Mouse (Mus musculus) cerebellum, postnatal 10 days (tissue): Measurements from ENCODE around the gene Cxcr4.
"Not testable (repeated sequence)": the region's sequence is repeated elsewhere in the genome, so short reads cannot be mapped to it uniquely, and the experiment has no call there.

Experiments
- DNase-seq, 2 experiments: peaks; one replicate each; pipeline ENCODE4 v3.0.0; 2021; ENCODE audit warnings: mixed read lengths in 2 of 2

Cxcr4 gene

DNA sequence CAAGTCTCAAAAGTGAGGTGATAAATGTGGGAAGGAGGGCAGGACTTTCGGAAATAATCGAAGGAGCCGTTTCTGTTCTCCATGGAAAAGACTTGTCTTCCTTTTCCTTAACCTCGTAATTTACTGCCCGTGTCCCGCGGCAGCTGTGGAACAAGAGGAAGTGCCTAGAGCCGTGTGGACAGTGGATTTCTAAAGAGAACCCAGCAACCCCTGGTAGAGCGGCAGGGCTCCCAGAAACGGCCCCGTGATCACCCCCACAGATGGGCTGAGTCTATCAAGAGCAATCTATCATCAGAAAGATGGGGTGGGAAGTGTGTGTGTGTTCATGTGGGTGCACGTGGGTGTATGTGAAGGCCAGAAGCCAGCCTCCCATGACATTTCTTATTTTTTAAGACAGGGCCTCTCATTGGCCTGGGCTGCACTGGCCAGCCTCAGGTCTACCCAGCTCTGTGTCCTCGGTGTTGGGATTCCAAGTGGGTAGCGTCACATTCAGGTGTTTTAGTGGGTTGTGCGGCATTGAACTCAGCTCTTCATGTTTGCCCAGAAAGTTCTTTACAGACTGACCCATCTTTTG lies 5.2 kb upstream of the Cxcr4 start:
- DNase-seq: no peak

DNA sequence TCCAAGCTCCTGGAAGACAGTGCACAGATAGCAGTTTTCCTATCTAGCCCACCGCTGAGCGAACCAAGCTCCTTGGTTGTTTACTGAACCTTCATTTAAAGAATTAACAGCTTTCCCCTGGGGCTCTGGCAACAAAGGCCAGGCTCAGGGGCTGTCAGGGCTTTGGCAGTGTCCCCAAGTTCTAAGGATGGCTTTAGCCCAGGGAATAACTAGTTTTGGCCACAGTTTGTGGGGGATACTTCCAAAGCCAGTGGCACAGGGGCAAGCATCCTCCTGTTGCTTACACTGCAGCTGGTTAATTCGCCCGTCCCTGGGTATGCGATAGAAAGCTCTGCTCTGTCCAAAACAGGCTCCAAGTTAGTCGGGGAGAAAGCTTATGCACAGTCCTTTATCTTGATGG lies 3.4 kb upstream of the Cxcr4 start:
- DNase-seq: peak; percentile 56 to 67

DNA sequence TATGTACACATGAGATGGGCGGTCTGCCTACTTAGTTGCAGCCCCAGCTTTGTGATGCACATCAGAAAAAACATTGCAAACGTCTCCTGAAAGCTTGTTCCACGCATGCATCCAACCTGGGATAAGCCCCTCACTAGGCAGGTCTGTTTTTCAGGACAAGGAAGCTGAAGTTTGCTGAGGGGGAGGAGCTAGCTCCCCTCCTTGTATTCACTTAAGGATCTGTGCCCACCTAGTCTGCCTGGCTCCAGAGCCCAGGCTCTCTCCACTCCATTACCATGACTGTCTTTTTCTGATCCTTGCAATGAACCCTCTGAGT lies 3.0 kb upstream of the Cxcr4 start:
- DNase-seq: no peak

DNA sequence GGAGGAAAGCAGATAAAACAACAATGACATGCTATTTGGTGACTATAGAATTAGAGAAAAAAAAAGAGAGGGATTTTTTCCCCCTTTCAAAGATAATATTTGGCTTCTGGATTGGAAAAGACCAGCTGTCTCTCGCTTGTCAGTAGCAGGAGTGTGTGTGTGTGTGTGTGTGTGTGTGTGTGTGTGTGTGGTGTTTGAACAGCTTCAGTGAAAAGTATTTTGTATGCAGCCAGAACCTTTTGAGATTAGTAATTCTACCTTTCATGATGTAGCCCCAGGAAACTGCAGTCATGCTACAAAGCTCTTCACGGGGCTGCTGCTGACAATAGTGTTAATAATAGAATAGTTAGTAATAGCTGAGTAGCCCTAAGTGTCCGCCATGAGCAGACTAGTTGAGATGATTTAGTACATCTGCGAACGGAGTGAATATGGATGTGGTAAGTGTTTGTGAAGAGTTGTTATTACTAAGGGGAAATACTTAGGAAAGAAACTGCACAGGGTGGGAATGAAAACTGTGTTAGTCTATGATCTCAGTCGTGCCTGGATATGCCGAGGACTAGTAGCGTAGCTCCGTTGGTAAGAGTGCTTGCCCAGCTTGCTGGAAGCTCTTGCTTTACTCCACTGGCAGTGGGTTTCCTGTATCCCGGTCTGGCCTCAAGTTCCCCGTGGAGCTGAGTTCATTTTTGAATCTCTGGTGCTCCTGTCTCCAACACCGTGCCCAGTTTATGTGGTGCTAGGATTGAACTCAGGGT lies 2.4 kb upstream of the Cxcr4 start:
- peak in 1 of 2 experiments; percentile 27 for DNase-seq

DNA sequence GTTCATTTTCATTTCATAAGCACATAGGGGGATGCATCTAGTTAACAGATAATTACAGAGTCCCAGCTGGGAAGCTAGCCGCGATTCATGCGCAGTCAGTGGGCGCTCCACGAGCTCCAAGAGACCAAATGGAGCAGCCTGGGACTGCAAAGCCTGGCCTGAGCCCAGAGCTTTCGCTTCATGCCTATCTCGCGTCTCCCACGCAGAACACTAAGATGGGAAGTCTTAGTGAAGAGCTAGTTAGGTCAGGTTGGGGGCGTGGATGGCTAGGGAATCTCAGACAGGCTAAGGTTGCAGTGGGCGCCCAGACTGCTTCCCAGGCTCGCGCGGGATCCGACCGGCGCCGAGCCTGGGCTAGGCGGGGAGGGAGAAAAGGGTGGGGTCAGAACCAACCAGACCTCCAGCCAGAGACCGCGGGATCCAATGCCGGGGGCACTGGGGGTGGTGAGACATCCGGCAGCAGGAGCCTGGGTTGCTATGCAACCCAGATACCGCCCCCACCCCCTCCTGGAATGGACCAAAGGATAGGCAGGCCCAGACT lies 938 bp upstream of the Cxcr4 start:
- DNase-seq: peak; percentile 42 to 67

DNA sequence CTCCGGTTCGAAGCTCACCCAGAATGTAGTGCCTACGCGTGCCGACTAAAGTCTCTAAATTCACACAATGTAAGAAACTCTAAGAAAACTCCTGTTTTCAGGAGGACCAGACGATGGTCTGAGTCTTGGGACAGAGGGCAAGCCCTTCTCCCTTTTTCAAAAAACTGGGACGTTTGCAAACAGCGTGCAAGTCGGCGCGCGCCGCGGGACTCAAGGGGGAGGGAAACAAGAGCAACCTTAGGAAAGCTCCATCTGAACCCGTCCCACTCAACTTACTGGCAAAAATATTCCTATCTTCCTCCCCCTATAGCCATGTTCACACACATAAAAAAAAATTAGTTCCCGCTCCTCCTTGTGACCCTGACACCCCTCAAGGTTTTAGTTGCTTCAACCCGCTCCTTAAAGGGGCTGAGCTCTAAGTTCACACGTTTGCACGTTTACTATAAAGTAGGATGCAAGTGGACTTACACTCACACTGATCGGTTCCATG lies 327 bp downstream of the Cxcr4 start:
- peak; percentile 36 to 44 for DNase-seq

DNA sequence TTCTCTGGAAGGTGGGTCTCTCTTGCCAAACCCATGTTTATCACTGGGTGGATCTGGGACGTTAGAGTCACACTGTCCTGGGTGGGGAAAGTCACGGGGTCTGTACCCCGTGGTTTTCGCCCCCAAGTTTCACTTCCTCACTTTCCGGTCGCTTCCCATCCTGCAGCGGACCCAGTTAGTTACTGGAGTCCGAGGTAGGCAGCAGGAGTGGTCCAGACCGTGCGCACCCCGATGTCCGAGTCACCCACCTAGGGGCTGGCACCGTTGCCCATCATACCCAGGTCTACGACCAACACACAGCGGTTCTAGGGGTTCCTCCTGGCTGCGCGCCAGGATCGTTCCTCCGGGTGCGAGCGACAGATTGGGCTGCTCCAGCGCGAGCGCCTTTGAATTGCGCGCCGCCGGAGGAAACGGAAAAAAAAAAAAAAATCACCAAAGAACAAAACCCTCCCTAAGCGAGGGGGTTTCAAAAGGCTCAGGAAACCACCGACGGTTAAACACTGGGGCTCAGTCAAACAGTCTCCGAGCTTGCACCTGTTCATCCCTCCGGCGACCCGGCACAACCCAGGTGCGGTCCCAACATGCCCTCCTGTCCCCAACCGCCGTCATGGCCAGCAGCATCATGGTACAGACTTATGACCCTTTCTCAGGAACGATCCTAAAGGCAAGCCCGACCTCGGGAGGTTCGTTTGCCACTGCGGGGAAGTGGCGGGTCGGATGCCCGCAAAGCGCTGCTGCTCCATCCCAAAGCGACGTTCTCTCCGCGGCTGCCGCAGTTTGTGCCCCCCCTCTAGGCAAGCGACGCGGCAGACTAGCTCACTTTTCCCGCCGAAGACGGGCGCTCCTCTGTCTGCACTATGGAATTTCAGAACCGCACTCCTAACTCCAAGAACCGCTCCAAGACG lies 1.0 kb downstream of the Cxcr4 start:
- peak; percentile 73 to 76 for DNase-seq

DNA sequence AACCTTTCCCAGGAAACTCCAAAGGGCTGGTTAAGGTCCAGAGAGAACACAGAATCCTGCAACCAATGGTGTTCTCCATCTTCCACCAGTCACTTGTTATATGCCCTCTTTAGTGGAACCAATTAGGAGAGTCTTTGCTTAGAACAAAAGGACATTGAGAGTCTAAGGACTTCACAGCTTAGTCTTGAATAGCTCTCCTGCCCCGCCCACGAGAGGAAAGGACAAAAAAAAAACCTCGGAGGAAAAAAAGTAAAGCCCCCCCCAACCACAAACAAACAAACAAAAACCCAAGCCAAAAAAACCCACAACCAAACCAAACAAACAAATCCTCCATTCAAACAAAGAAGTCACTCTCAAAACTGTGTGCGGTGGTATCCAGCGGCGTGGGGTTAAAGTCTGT lies 2.1 kb downstream of the Cxcr4 start:
- no peak for DNase-seq

DNA sequence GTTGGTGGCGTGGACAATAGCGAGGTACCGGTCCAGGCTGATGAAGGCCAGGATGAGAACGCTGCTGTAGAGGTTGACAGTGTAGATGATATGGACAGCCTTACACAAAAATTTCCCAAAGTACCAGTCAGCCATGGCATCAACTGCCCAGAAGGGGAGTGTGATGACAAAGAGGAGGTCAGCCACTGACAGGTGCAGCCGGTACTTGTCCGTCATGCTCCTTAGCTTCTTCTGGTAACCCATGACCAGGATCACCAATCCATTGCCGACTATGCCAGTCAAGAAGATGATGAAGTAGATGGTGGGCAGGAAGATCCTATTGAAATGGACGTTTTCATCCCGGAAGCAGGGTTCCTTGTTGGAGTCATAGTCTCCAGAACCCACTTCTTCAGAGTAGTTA lies 2.6 kb downstream of the Cxcr4 start:
- DNase-seq: no peak

DNA sequence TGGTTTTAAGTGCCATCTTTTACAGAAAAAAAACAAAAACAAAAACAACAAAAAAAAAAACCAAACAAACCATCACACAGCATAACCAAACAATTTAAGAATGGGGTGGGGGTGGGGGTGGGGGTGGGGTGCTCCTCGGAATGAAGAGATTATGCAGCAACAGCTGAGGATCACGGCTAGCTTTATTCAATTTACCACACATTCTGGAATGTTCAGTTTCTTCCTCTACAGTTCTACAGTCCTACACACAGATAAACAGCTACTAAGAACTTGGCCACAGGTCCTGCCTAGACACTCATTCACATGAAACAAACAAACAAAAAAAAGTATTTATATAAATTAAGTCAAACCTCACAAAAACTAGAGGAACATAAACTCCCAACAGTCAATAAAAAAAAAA lies 3.8 kb downstream of the Cxcr4 start:
- DNase-seq: no peak

DNA sequence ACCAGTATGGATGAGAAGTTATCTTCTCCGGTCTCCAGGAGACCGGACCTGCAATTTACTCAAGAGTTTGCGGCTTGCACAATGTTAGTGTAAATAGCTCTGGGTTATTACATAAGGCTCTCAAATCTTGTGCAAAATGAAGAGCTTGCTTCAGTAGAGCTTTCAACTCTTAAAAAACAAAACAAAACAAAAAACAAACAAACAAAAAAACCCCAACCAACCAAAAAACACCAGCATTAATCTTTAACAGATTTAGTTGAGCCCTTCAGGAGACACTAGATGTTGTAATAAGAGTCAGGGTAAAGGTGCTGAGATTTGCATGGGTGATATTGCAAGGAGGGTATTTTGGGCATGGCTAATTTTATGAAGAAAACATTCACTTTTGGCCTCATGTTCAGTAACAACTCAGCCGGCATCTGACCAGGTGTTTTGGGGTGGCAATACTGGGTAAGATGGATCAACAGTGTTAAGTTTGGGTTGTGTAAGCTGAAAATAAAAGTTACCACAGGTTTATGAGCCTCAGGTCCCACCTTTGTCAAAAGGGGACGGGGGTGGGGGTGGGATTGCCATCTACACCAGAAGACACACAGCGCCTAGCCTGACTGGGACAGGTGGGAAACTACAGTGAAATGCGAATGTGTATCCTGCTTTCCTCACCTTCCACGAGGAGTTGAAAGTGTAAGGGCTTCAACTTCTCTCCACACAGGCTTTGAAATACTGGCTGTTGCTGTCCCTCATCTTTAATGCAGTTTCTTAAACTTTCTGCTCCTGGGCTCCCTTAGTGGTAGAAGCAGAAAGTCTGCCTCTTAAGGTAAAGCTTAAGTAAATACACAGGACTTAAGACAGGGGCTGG lies 4.9 kb downstream of the Cxcr4 start:
- no peak for DNase-seq

DNA sequence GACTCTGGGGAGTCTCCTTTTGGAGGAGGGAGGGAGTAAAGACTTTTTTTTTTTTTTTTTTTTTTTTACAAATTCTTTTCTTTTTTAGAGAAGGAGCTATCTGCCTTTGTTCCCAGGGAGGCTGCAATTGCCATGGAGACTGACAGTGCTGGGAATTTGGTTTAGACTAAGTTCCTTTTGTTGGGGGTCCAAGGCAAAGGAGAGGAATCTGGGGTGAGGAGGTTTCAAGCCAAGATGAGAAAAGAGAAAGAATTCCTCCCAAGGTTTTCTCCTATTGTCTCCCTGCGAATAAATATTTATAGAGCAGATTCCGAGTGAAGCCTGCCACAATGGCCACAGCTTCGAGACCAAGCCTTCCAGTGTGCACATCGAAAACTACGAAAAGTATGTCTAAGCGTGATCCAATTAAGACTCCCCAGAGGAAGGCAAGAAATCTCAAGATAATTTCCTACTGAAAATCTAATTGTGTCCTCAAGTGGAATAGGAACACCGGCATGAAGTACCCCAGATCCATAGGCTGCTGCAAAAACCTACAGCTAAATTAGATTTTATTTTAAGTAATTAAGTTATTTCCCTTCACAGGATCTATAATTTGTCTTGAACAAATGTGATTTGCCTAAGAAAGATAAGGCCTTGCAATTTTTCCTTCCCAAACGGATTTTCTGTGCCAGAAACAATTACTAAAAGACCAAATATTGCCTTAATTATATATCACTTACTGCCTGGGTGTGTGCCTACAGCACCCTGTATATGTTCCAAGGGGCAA lies 5.7 kb downstream of the Cxcr4 start:
- no peak for DNase-seq

DNA sequence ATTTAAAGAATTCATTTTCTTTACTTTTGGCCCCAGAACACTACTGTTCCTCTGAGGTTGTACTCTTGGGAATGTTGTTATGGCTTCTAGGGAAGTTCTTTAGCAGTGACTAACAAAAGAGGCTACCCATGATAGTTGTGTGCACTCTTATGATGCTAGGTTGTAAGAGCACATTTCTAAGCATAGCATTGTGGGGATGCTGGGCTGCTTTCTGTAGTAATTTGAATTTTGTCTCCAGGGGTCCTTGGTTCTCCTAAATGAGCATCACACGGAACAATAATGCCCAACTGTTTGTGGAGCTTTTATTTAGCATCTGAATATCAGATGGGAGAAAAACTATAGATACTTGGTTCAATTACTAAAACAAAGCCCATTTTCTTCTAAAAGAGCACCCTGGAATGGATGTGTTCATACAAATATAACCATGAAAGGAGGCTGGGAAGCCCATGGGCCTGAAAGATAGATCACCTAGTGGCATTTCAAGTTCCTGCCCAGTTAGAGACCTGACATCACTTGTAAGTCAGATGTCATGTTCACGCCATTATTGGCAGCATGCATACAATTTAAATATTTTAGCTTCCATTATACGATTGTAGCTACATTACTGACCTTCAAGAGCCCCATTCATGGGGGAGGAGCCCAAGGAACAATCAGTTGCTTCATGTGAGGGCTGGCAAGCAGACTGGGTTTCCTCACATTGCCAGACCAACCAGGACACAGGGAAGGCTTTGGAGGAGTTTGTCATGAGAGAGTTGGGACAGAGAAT lies 6.5 kb downstream of the Cxcr4 start:
- peak in 1 of 2 experiments; percentile 25 for DNase-seq

DNA sequence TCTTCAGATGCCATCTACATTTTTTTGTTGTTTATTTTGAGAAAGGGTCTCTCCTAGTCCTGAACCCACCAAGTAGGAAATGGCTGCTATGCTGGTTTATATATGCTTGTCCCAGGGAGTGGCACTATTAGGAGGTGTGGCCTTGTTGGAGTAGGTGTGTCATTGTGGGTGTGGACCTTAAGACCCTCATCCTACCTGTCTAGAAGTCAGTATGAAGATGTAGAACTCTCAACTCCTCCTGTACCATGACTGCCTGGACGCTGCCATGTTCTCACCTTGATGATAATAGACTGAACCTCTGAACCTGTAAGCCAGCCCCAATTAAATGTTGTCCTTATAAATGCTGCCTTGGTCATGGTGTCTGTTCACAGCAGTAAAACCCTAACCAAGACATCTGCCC lies 7.4 kb downstream of the Cxcr4 start:
- not testable (repeated sequence) for DNase-seq

DNA sequence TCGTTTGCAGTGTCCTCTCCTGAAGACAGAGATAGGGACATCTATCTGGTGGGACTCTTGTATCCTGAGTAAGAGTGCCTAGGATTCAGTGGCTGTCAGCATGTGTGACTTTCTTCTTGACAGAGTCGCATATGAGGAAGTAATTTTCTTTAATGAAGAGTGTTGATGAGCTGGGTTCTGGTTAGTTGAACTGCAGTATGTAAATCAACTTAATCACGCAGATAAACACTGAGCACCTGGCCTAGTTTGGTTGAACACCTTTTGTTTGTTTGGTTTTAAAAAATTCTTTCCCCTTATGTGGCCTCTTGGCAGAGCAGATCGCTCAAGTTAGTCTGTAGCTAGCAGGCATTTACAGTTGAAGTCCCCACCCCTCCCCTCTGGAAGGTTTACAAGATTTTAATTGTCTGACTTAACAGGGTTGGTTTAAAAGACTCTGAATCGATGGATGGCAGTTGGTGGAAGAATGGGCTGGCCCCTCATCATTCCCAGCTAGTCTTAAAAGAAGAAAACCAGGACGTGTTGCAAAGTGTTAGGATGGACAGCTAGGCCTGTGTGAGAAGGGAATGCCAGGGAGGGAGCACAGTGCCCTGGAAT lies 8.7 kb downstream of the Cxcr4 start:
- no peak for DNase-seq

DNA sequence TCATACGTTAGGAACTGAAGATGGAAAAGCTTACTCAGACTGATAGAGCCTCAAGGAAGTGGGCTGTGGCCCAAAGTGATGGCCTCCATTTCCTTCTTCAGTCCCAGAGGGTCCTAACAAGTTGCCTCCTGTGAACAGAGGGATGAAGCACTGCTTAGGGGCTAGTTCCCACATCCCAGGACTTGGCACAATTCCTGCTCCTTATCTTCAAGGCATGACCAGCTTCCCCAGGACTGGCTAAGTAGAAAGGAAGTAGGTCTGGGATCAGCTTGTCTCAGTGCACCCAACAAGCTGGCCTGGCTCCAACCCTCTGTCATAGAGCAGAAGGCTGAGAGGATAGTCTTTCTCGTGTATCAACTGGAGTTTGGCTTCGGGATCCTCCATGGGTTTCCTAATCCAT lies 11.8 kb downstream of the Cxcr4 start:
- DNase-seq: peak; percentile 68 to 79

DNA sequence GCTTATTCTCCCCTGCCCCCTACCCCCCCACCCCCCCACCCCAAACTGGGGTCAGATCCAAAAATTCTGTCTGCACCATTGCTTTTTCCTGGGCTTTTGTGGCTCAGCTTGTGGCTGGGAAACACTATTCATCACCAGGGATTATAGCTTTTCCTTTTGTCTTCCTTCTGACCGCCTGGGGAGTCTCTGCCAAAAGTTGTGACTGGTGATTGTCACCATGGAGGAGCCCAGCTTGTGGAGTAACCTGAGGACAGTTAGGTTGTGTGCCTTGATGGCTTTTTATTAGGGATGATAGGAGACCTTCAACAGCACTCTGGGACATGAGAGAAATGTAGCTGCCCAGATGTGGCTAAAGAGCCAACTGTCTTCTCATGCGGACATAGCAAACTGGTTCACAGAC lies 13.6 kb downstream of the Cxcr4 start:
- peak in 1 of 2 experiments; percentile 21 for DNase-seq

DNA sequence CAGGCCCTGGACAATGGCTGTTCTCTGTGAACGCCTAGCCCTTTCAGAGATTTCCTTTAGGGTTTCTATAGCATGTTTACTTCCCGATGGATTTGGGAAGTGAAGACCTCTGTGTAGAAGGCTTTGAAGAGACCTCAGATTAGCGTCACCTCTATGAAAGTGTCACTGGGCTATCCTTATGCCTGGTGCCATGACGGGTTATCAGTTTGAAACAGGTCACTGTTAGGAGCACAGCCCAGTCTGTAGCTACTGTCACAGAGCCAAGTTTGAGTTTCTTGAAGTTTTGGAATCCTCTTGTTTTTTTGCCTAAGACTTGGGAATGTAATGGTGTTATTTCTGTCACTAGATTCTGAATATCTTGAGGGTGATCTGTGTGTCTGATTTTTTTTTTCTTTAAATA lies 17.0 kb downstream of the Cxcr4 start:
- DNase-seq: no peak

DNA sequence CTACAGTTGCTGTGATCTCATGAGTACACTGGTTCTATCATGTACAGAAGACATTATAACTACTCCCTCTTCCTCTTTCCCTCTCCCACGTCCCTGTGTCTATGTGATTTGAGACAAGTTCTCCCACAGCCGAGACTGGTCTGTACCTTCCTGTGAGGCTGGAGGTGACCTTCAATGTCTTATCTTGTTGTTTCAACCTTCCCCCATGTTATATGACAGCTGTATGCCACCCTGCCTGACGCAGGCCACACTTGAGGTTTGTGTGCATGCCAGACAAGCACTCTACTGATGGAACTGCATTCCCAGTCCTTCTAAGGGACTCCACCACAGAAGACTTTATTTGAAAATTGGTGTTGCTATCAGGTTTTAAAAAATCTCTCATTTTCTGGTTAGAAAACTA lies 21.1 kb downstream of the Cxcr4 start:
- no peak for DNase-seq

DNA sequence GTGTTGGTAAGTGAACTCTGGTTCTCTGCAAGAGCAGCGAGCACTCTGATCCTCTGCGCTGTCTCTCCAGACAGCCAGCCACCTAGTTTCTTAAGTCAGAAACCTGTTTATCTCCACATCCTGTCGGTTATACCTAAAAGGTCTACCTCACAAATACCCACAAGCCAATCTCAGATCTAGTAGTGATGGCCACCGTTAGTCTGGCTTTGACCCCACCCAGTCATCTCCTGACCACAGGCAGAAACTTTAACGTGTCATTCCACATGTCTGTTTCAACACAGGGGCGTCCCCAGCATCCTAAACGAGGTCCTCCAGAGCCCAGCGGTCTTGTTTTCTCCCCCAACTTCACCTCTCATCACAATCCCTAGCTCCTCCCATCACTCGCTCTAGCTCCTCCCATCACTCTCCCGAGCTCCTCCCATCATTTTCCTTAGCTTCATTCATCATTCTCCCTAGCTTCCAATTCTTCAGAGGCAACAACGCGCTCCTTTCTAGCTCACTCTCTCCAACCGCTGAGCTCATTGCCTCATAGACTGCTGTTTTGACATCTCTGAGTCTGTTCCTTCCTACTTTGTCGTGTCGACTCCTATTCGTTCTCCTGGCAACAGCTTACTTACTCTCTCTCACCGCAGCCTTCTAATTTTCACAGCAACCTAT lies 22.0 kb downstream of the Cxcr4 start:
- DNase-seq: no peak
